Mouse (Mus musculus): Measurements from ENCODE around the gene Mrpl54.
"Not testable (repeated sequence)": the region's sequence is repeated elsewhere in the genome, so short reads cannot be mapped to it uniquely, and the experiment has no call there.

Mrpl54 gene

DNA sequence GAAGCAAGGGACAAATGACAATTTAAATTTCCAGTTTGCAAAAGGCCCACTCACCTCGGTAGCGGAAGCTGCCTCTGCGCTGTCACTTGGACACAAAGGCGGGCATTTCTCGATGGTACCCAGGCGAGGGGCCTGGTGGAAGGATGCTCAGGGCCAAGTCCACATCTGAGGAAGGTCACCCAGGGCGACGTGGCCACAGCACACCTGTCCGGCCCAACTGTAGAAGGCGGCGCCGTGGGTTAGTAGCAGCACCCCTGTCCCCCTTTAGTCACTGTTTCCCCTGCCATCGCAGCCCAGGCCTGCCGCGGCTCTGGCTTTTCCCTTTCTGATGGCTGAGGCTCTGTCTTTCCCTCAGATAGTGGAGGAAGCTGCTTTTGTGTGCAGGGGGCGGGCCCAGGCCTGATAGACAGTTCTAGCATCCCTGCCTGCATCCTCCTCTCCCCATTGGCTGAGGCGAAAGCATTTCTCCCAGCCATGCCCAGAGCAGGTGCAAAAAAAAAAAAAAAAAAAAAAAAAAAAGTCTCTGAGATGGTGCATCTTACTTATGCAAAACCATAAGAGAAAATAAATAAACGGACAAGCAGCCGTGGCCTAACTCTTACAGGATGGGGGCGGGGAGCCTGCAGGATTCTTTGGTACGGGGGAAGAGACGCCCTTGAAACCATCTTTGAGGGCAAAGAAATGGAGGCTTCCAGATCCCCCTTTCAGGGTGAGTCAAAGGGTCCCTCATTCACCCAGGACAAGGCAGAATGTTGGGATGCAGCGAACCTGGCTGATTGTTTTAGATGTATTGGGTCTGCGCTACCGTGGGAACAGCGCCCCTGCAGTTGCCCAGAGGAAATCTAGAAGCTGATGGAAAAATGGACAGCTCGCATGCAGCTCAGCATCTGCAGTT is 36.0 kb downstream of the Mrpl54 start, which contains the start of gene Atcay:
Gene Atcay (minus strand): TSS at position 396 of the 895 bp plus-strand sequence.
- no peak for DNase-seq (ENCODE audit: extremely low spot score, low read depth, low spot score)

DNA sequence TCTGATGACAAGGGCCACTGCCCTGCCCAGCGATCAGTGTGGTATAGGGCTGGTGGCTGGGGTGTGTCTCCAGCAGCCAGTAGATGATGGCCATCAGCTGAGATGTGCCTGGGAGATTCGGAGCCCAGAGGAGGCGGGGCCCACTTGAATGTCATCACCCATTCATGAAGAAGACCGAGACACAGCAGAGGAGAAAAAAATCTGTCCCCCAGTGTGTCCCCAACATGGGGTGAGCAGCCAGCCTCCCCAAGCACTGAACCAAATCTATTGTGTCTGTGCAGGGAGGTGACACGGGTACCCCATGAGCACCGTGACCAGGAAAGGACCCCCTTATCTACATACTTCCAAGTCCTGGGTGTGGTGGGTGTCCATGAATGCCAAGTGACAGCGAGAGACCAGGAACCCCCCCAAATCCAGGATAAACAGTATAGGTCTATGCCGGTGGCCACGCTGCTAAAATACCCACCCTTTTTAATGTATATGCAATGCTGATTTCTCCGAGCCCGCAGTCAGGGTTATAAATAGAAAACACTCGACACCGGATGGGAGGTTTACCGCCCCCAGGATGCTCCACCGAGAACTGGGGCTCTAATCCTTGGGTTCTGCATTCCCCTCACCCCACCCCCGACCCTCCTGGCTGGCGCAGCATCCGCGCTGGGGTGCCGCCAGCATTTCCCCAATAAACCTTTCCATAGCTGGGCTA is 36.8 kb downstream of the Mrpl54 start:
- DNase-seq (ENCODE audit: extremely low spot score, low read depth, low spot score): no peak

DNA sequence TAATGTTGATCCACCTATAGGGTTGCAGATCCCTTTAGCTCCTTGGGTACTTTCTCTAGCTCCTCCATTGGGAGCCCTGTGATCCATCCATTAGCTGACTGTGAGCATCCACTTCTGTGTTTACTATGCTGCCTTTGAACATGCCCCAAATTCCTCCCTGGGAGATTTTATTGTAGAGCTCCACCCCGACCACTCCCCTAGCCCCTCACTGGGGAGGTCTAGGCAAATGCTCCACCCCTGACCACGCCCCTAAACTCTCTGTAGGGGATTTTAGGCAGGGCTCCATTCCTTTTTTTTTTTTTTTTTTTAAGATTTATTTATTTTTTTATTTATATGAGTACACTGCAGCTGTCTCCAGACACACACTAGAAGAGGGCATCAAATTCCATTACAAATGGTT is 43.0 kb downstream of the Mrpl54 start:
- not testable (repeated sequence) for DNase-seq (ENCODE audit: extremely low spot score, low read depth, low spot score)

DNA sequence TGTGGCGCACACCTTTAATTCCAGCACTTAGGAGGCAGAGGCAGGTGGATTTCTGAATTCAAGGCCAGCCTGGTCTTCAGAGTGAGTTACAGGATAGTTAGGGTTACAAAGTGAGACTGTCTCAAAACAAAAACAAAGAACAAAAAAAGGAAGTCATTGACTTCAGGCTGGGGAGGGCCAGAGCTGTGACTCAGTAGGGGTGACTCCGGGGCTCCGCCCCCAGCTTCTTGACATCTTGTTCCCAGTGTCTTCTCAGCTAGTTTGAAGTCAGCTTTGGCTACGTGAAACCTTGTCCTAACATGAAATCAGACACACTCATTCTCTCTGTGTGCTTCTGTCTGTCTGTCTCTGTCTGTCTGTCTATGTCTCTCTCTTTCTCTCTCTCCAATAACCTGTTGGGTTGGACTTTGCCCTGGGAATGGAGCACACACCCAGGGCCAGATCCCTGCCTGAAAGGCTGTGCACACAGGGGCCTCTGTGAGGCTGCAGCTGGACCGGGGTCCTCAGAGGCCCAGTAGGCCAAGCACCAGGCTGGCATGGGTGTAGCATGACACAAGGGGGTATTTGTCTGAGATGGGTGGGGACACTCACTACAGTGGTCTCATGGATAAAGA is 45.2 kb downstream of the Mrpl54 start:
- no peak for DNase-seq (ENCODE audit: extremely low spot score, low read depth, low spot score)

DNA sequence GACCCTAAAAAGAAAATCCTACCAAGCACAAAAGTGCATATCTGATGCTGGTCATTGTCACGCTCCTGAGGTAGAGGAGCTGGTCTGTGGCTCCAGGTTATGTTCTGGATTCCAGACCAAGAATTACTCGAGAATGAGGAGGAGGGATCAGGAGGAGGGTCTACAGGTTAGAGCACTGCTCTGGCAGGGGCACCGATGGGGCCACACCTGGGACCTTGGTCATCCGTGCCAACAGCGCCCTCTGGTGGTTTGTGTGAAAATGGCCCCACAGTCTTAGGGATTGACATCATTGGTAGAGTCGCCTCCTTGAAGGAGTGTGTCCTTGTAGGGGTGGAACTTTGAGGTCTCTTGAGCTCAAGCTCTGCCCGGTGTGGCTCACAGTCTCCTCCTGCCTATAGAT is 48.8 kb downstream of the Mrpl54 start:
- no peak for DNase-seq (ENCODE audit: extremely low spot score, low read depth, low spot score)

DNA sequence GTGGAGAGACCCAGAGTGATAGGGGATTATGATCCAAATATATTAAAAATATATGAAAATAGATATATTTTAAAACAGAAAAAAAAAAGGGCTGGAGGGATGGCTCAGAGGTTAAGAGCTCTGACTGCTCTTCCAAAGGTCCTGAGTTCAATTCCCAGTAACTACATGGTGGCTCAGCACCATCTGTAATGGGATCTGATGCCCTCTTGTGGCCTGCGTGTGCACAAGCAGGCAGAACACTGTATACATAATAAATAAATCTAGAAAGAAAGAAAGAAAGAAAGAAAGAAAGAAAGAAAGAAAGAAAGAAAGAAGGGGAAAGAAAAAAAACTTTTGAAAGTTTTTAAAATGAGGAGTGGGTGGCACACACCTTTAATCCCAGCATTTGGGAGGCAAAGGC is 49.5 kb downstream of the Mrpl54 start:
- not testable (repeated sequence) for DNase-seq (ENCODE audit: extremely low spot score, low read depth, low spot score)

DNA sequence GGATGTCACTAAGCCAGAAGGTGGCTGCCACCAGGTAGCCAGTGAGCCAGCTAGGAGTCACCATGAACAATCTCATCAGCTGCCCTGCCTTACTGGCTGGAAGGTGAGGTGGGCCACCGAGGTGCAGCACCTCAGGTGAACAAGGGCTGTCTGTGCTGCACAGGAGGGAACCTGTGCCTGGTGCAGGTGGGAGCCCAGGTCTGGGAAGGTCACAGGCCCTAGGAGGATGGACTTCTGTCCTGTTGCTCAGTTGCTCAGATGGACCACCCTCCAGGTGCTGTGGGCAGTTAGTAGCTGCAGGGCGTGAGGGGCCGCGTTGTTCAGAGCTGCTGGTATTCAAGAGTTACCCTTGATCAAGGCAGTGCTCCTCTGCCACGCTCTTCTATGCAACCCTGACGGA is 49.9 kb downstream of the Mrpl54 start:
- no peak for DNase-seq (ENCODE audit: extremely low spot score, low read depth, low spot score)

DNA sequence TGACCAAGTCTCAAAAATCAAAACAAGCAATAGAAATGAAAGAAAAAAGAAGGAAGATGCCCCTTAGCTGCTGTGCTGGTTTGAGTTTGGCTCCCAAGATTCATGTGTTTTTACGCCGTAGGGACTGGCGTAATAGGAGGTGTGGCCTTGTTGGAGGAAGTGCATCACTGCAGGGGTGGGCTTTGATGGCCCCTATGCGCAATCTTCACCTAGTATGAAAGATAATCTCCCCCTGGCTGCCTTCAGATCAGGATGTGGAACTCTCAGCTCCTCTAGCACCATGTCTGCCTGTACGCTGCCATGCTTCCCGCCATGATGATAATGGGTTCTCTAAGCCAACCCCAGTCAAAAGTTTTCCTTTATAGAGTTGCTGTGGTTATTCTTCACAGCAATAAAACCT is 50.5 kb downstream of the Mrpl54 start:
- no peak for DNase-seq (ENCODE audit: extremely low spot score, low read depth, low spot score)
